Mouse (Mus musculus) heart, embryonic 14.5 days (tissue): ENCODE measurements around the gene Daw1. TPM values are rescaled to one million over a fixed set of nuclear protein-coding genes. Genes with fewer than 3 reads are reported as not detected.

Experiments
- ATAC-seq: fragments of 200-750 bp; cut with Nextera tagmentation; 2 replicates; pipeline ENCODE4 v1.8.0; 2017; ENCODE audit warnings: low read depth, moderate TSS enrichment; ENCODE audit not compliant: insufficient number of reproducible peaks, insufficient read depth, low FRiP score
- H3K27ac ChIP-seq, 2 experiments: fragments of 200-500 bp in 1 of 2; fragments of 300-500 bp in 1 of 2; sonication (generic) in 1 of 2; replicated peaks in 1 of 2; 2 replicates each; pipeline ENCODE4 v1.5.1; 2012 to 2014; ENCODE audit warnings: low read depth in 2 of 2, low read length in 2 of 2, control low read depth in 1 of 2, mild to moderate bottlenecking in 1 of 2, mixed read lengths in 1 of 2; ENCODE audit not compliant: control insufficient read depth in 1 of 2, insufficient read depth in 1 of 2
- H3K27me3 ChIP-seq: fragments of 300-500 bp; sonication (generic); 2 replicates; pipeline ENCODE4 v1.6.1; 2014; ENCODE audit warnings: mild to moderate bottlenecking, low read length, control low read depth; ENCODE audit not compliant: control insufficient read depth, insufficient read depth
- H3K36me3 ChIP-seq: fragments of 300-500 bp; sonication (generic); 2 replicates; pipeline ENCODE4 v1.6.1; 2014; ENCODE audit warnings: mild to moderate bottlenecking, control low read depth, low read length, mixed read lengths; ENCODE audit not compliant: control insufficient read depth, insufficient read depth
- H3K4me1 ChIP-seq, 2 experiments: fragments of 200-500 bp in 1 of 2; fragments of 300-500 bp in 1 of 2; sonication (generic) in 1 of 2; 2 replicates each; pipeline ENCODE4 v1.6.1; 2012 to 2014; ENCODE audit warnings: low read length in 2 of 2, control low read depth in 1 of 2, mixed read lengths in 1 of 2; ENCODE audit not compliant: control insufficient read depth in 2 of 2, insufficient read depth in 2 of 2
- H3K4me2 ChIP-seq: fragments of 300-500 bp; sonication (generic); 2 replicates; pipeline ENCODE4 v1.6.1; 2014; ENCODE audit warnings: mild to moderate bottlenecking, low read length
- H3K4me3 ChIP-seq, 2 experiments: fragments of 200-500 bp in 1 of 2; fragments of 300-500 bp in 1 of 2; sonication (generic) in 1 of 2; 2 replicates each; pipeline ENCODE4 v1.5.1; 2012 to 2014; ENCODE audit warnings: low read length in 2 of 2, mild to moderate bottlenecking in 2 of 2, control low read depth in 1 of 2, low read depth in 1 of 2, moderate library complexity in 1 of 2; ENCODE audit not compliant: control insufficient read depth in 1 of 2, insufficient read depth in 1 of 2
- H3K9ac ChIP-seq: fragments of 300-500 bp; sonication (generic); 2 replicates; pipeline ENCODE4 v1.6.1; 2014; ENCODE audit warnings: mild to moderate bottlenecking, low read length
- H3K9me3 ChIP-seq: fragments of 300-500 bp; sonication (generic); 2 replicates; pipeline ENCODE4 v1.6.1; 2016; ENCODE audit warnings: low read length, control low read depth; ENCODE audit not compliant: control insufficient read depth
- WGBS: fragments of 180-500 bp; shearing (Covaris S2); extraction: QIAGEN DNeasy Blood & Tissue Kit; methylation state at CpG from one replicate; pipeline ENCODE4 v1.1.7; 2014; 5-methylcytosine and 5-hydroxymethylcytosine counted together
- polyA plus RNA-seq: library from polyadenylated mRNA; unstranded; fragments of >200 nt; fragmentation: Nextera tagmentation; extraction: Ambion mirVana; gene quantifications from 2 replicates; pipeline ENCODE4 v1.2.1, GENCODE M21; 2014

The Daw1 gene
- polyA plus RNA-seq, 1 experiment from 2014 or later: 0.20 TPM

GRCm38 (mm10) chr1:83187154-83187553 is 27.6 kb downstream of the Daw1 start:
- Histone ChIP-seq H3K9me3 (no peaks in the 10 kb centered on the region), H3K4me2 (no peak overlapping the region), H3K36me3 (no peaks in the 10 kb centered on the region), H3K27ac (no peak overlapping the region), H3K4me1 (no peaks in the 10 kb centered on the region), H3K9ac (no peak overlapping the region), H3K27me3 (no peaks in the 10 kb centered on the region), H3K4me3 (no peak overlapping the region)
- WGBS: 51% methylated on average over 2 of the region's 2 CpGs
- no peak for ATAC-seq

DNA sequence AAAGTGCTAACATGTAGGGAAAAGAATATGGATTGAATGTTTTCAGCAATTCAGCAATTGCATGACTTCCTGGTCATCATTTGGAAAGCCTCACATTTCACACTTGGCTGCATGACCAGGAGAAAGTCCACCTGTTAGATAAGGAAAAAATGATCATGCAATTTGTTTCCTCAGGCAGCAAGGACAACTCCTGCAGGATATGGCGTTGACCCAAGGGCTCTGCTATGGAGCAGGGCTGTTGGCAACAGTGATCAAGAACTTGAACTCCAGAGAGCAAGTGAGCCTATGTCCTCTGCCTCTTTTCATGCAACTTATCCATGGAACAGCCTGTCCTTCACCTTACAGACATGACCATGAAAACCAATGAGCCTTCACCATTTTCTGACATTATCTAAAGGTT is 50.4 kb downstream of the Daw1 start:
- Histone ChIP-seq H3K36me3 (no peaks in the 10 kb centered on the region), H3K27me3 (no peaks in the 10 kb centered on the region), H3K9me3 (no peaks in the 10 kb centered on the region), H3K4me2 (no peak overlapping the region), H3K4me1 (peaks cover 0 to 3% of the 10 kb centered on the region in 2 experiments; a peak in 1 of 4 replicates), H3K27ac (no peak overlapping the region), H3K4me3 (no peak overlapping the region), H3K9ac (no peak overlapping the region)
- ATAC-seq: no peak
- WGBS: 64% methylated on average over 1 of the region's 1 CpGs

GRCm38 (mm10) chr1:83218260-83218659 is 58.7 kb downstream of the Daw1 start:
- Histone ChIP-seq H3K4me1 (no peaks in the 10 kb centered on the region), H3K27ac (no peak overlapping the region), H3K36me3 (no peaks in the 10 kb centered on the region), H3K4me3 (no peak overlapping the region), H3K9ac (no peak overlapping the region), H3K27me3 (no peaks in the 10 kb centered on the region), H3K4me2 (no peak overlapping the region), H3K9me3 (no peaks in the 10 kb centered on the region)
- WGBS: 44% methylated on average over 1 of the region's 1 CpGs
- no peak for ATAC-seq

DNA sequence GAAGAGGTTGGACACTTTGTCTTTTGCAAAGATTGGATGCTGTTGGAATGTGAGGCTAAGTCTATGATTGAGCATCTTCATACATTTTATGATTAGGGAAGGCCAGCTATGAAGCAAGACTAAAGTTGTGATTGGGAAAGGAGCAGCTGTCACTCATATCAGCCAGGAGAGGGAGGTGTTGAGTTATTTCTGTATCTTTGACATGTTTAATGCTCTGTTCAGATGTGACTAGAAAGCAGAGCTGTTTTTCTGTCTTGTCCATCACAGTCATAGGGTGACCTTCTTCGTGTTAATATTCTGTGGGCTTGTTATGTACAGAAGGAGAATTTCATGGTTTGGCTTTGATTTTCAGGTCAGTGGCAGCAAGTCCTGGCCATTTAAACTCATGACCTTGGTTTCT is 63.5 kb downstream of the Daw1 start:
- H3K4me3 ChIP-seq: no peak overlapping the region
- no peaks in the 10 kb centered on the region for H3K27me3 ChIP-seq
- peaks cover 0 to 6% of the 10 kb centered on the region in 2 experiments; a peak in 1 of 4 replicates for H3K4me1 ChIP-seq
- H3K9ac ChIP-seq: no peak overlapping the region
- H3K4me2 ChIP-seq: no peak overlapping the region
- no peak overlapping the region for H3K27ac ChIP-seq
- no peaks in the 10 kb centered on the region for H3K36me3 ChIP-seq
- WGBS: 59% methylated on average over 1 of the region's 1 CpGs
- H3K9me3 ChIP-seq: no peaks in the 10 kb centered on the region
- no peak for ATAC-seq

GRCm38 (mm10) chr1:83224423-83224960 is 64.9 kb downstream of the Daw1 start:
- Histone ChIP-seq H3K27me3 (no peaks in the 10 kb centered on the region), H3K27ac (no peak overlapping the region; a peak in 1 of 4 replicates), H3K9ac (no peak overlapping the region), H3K9me3 (no peaks in the 10 kb centered on the region), H3K4me2 (no peak overlapping the region), H3K36me3 (no peaks in the 10 kb centered on the region), H3K4me1 (peaks cover 0 to 6% of the 10 kb centered on the region in 2 experiments; a peak in 1 of 4 replicates), H3K4me3 (no peak overlapping the region)
- no peak for ATAC-seq

- Histone ChIP-seq H3K4me3 (no peak overlapping the region), H3K9ac (no peak overlapping the region), H3K36me3 (no peaks in the 10 kb centered on the region), H3K27ac (no peak overlapping the region), H3K27me3 (no peaks in the 10 kb centered on the region), H3K4me1 (peaks cover 0 to 6% of the 10 kb centered on the region in 2 experiments; a peak in 1 of 4 replicates), H3K4me2 (no peak overlapping the region), H3K9me3 (no peaks in the 10 kb centered on the region)
- 74% methylated on average over 3 of the region's 3 CpGs for WGBS
- no peak for ATAC-seq
These were observed 68.4 kb downstream of the Daw1 start for GRCm38 (mm10) chr1:83227946-83228345.

- Histone ChIP-seq H3K27ac (no peak overlapping the region), H3K36me3 (no peaks in the 10 kb centered on the region), H3K4me1 (no peaks in the 10 kb centered on the region), H3K4me2 (no peak overlapping the region), H3K9ac (no peak overlapping the region), H3K9me3 (no peaks in the 10 kb centered on the region), H3K27me3 (no peaks in the 10 kb centered on the region), H3K4me3 (no peak overlapping the region)
- 89% methylated on average over 1 of the region's 1 CpGs for WGBS
- no peak for ATAC-seq
These were observed 88.7 kb downstream of the Daw1 start for GRCm38 (mm10) chr1:83248235-83248746.

DNA sequence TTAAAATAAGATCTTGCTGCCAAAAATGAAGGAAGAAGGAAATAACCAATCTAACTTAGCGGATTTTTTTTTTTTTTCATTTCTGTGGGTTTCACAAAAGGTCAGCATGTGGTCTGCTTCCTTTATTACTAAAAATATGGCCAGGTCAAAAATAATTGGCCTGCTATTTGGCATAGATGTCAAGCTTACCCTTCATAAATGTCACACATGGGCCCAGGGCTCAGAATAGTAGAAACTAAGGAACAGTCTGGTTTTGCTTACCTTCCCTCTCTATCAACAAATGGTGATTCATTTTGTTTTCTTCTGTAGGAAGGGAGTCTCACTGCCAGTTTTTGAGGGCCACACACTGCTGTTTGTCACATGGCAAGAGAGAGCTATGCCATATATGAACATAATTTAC is 92.2 kb downstream of the Daw1 start:
- Histone ChIP-seq H3K9me3 (no peaks in the 10 kb centered on the region), H3K27me3 (no peaks in the 10 kb centered on the region), H3K4me3 (no peak overlapping the region), H3K9ac (no peak overlapping the region), H3K4me1 (no peaks in the 10 kb centered on the region), H3K27ac (no peak overlapping the region), H3K36me3 (peaks cover 14% of the 10 kb centered on the region; the same call in 1 of the 2 replicates), H3K4me2 (no peak overlapping the region)
- no peak for ATAC-seq
- WGBS: 77% methylated on average over 1 of the region's 1 CpGs
